Mouse (Mus musculus) kidney, embryonic 16.5 days (tissue): Measurements from ENCODE around the gene Tns1. TPM values are rescaled to one million over a fixed set of nuclear protein-coding genes. Genes with fewer than 3 reads are reported as not detected.

Experiments
- ATAC-seq: fragments of 200-750 bp; cut with Nextera tagmentation; 2 replicates; pipeline ENCODE4 v1.8.0; 2017; ENCODE audit warnings: moderate TSS enrichment; ENCODE audit not compliant: low FRiP score, low TSS enrichment
- H3K27ac ChIP-seq: fragments of 300-500 bp; sonication (generic); 2 replicates; pipeline ENCODE4 v1.5.1; 2014; ENCODE audit warnings: low read length
- H3K27me3 ChIP-seq: fragments of 300-500 bp; sonication (generic); 2 replicates; pipeline ENCODE4 v1.6.1; 2014; ENCODE audit warnings: low read length, control low read depth, mixed read lengths; ENCODE audit not compliant: insufficient read depth
- H3K36me3 ChIP-seq: fragments of 300-500 bp; sonication (generic); 2 replicates; pipeline ENCODE4 v1.6.1; 2014; ENCODE audit warnings: low read length, control low read depth, mixed read lengths; ENCODE audit not compliant: insufficient read depth
- H3K4me1 ChIP-seq: fragments of 300-500 bp; sonication (generic); 2 replicates; pipeline ENCODE4 v1.6.1; 2014; ENCODE audit warnings: low read length, control low read depth, mixed read lengths; ENCODE audit not compliant: insufficient read depth
- H3K4me2 ChIP-seq: fragments of 300-500 bp; sonication (generic); replicated peaks from 2 replicates; pipeline ENCODE4 v1.6.1; 2014; ENCODE audit warnings: low read depth, low read length
- H3K4me3 ChIP-seq: fragments of 300-500 bp; sonication (generic); 2 replicates; pipeline ENCODE4 v1.5.1; 2014; ENCODE audit warnings: mild to moderate bottlenecking, low read length
- H3K9ac ChIP-seq: fragments of 300-500 bp; sonication (generic); replicated peaks from 2 replicates; pipeline ENCODE4 v1.6.1; 2014; ENCODE audit warnings: low read length
- H3K9me3 ChIP-seq: fragments of 300-500 bp; sonication (generic); 2 replicates; pipeline ENCODE4 v1.6.1; 2016; ENCODE audit warnings: low read length, control low read depth
- WGBS: fragments of 180-500 bp; shearing (Covaris S2); extraction: QIAGEN DNeasy Blood & Tissue Kit; methylation state at CpG from one replicate; pipeline ENCODE4 v1.1.7; 2014; 5-methylcytosine and 5-hydroxymethylcytosine counted together
- polyA plus RNA-seq: library from polyadenylated mRNA; unstranded; fragments of >200 nt; fragmentation: Nextera tagmentation; extraction: Ambion mirVana; gene quantifications from 2 replicates; pipeline ENCODE4 v1.2.1, GENCODE M21; 2015

The Tns1 gene
- polyA plus RNA-seq, 1 experiment from 2014 or later = 77.3 TPM

- Histone ChIP-seq H3K27ac (peak within 1 kb of the TSS; percentile 51; the same call in 1 of the 2 replicates), H3K9ac (peak within 1 kb of the TSS; percentile 77), H3K4me1 (peaks cover 18% of the 10 kb centered on the region), H3K9me3 (no peaks in the 10 kb centered on the region), H3K4me3 (peak within 1 kb of the TSS; percentile 58), H3K4me2 (peak within 1 kb of the TSS; percentile 98), H3K27me3 (0 out of 2 replicates have a peak, but pooled peaks cover 3% of the 10 kb centered on the region), H3K36me3 (no peaks in the 10 kb centered on the region)
- ATAC-seq = peak; percentile 67
- WGBS = under 1% methylated on average over 12 of the region's 12 CpGs
Observed at GRCm38 (mm10) chr1:74124991-74125552, 823 bp upstream of the Tns1 start, which contains the start of gene Rufy4. TSS of gene Rufy4 (plus strand) at chr1:74125541.

GRCm38 (mm10) chr1:74123215-74123614 lies 1.0 kb downstream of the Tns1 start:
- Histone ChIP-seq H3K9ac (no peak overlapping the region), H3K9me3 (no peaks in the 10 kb centered on the region), H3K4me3 (no peak overlapping the region), H3K27me3 (0 out of 2 replicates have a peak, but pooled peaks cover 3% of the 10 kb centered on the region), H3K36me3 (no peaks in the 10 kb centered on the region), H3K4me1 (peaks cover 18% of the 10 kb centered on the region), H3K4me2 (no peak overlapping the region), H3K27ac (no peak overlapping the region)
- WGBS = 68% methylated on average over 8 of the region's 8 CpGs
- no peak for ATAC-seq

- no peak for ATAC-seq
- WGBS = 46% methylated on average over 9 of the region's 9 CpGs
Observed at GRCm38 (mm10) chr1:74121821-74122576, 2.2 kb downstream of the Tns1 start.

DNA sequence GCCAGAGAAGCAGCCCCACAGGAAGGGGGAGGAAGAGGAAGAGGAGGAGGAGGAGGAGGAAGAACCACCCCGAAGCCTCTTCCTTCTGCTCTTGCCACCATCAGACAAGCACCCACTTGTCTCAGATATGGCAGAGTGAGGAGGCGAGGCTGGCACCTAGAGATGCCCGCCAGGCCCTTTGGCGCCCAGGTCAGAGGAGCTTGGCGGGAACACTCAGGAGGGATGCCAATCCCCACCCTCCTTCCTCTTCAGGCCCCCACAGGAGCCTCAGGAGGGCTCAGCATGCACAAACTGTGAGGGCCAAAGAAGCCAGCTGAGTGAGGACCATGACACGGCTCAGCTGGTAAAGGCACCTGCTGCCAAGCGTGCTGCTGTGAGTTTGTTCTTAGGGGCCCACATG lies 3.1 kb downstream of the Tns1 start:
- Histone ChIP-seq H3K27me3 (0 out of 2 replicates have a peak, but pooled peaks cover 3% of the 10 kb centered on the region), H3K27ac (no peak overlapping the region), H3K9ac (no peak overlapping the region), H3K4me1 (peaks cover 18% of the 10 kb centered on the region), H3K4me3 (no peak overlapping the region), H3K4me2 (no peak overlapping the region), H3K36me3 (no peaks in the 10 kb centered on the region), H3K9me3 (no peaks in the 10 kb centered on the region)
- ATAC-seq = no peak
- WGBS = 79% methylated on average over 7 of the region's 7 CpGs

More at GRCm38 (mm10) chr1:74121821-74122576, 2.2 kb downstream of the Tns1 start:
- H3K36me3 ChIP-seq = no peaks in the 10 kb centered on the region
- H3K9me3 ChIP-seq = no peaks in the 10 kb centered on the region
- 0 out of 2 replicates have a peak, but pooled peaks cover 3% of the 10 kb centered on the region for H3K27me3 ChIP-seq
- H3K4me2 ChIP-seq = no peak overlapping the region
- H3K9ac ChIP-seq = no peak overlapping the region
- no peak overlapping the region for H3K4me3 ChIP-seq
- no peak overlapping the region for H3K27ac ChIP-seq
- H3K4me1 ChIP-seq = peaks cover 18% of the 10 kb centered on the region

DNA sequence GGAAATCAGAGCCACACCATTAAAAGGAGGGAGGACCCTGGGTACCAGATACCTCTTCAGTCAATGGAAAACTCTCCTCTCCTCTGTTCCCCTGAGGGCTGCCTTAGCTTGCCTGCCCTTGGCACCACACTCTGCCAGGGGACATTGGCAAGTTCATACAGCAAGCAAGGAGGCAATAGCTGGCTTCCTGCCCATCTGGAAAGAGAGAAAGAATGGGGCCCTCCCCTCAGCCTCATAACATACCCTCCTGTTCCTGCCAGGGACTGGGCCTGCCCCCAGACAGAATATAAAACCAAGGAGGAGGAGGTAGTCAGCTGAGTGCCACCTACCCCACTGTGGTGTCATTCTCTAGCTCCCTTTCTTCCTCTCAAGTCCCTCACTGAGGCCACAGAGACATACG lies 5.1 kb downstream of the Tns1 start:
- WGBS = 75% methylated on average over 1 of the region's 1 CpGs
- Histone ChIP-seq H3K9me3 (no peaks in the 10 kb centered on the region), H3K4me3 (no peak overlapping the region), H3K4me1 (peaks cover 13% of the 10 kb centered on the region), H3K4me2 (no peak overlapping the region), H3K27ac (no peak overlapping the region), H3K36me3 (no peaks in the 10 kb centered on the region), H3K9ac (no peak overlapping the region), H3K27me3 (0 out of 2 replicates have a peak, but pooled peaks cover 3% of the 10 kb centered on the region)
- no peak for ATAC-seq

DNA sequence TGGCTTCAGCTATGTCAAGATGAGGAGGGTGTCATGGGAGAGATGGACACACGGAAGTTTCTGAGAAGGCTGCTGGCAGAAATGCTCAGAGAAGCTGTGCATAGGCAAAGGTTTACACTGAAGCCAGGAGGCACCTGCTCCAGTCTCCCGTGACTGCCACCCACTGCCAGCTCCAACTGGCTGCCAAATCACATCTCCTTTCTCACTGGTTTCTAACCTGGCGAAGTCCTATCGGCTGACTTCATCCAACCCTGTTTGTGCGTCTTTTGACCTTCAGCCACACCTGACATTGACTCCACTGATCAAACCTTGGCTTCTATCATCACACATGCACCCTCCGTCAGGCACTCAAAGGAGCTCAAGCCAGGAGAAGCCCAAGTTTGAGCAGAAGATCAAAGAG lies 6.4 kb downstream of the Tns1 start:
- Histone ChIP-seq H3K4me1 (peaks cover 12% of the 10 kb centered on the region), H3K27ac (no peak overlapping the region), H3K9ac (no peak overlapping the region), H3K4me3 (no peak overlapping the region), H3K27me3 (no peaks in the 10 kb centered on the region), H3K9me3 (no peaks in the 10 kb centered on the region), H3K4me2 (no peak overlapping the region), H3K36me3 (no peaks in the 10 kb centered on the region)
- no peak for ATAC-seq
- WGBS = 89% methylated on average over 6 of the region's 6 CpGs

DNA sequence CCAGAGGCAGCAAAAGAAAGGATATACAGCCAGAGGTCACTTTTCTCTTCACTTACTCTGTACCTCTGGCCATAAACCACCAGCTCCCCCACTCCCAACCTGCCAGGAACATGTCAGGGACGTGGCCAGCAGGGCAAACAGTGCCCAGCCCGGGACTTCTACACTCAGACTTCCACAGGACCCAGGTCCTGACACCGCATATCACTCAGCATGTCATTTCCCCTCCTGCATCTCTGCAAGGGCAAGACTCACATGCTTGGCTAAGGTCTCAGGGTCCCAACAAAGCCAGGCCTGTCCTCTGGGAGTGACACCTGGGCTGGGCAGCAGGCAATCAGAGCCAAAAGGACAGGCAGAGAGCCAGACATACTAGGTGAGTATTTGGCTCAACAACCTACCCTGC lies 11.2 kb downstream of the Tns1 start:
- no peaks in the 10 kb centered on the region for H3K36me3 ChIP-seq
- H3K27ac ChIP-seq = no peak overlapping the region
- no peak for ATAC-seq
- no peak overlapping the region for H3K4me2 ChIP-seq
- H3K9me3 ChIP-seq = no peaks in the 10 kb centered on the region
- no peaks in the 10 kb centered on the region for H3K27me3 ChIP-seq
- WGBS = 27% methylated on average over 3 of the region's 3 CpGs
- no peak overlapping the region for H3K4me3 ChIP-seq
- peaks cover 29% of the 10 kb centered on the region for H3K4me1 ChIP-seq
- no peak overlapping the region for H3K9ac ChIP-seq

- no peaks in the 10 kb centered on the region for H3K27me3 ChIP-seq
- H3K36me3 ChIP-seq = no peaks in the 10 kb centered on the region
- peak overlapping the region; percentile 29 for H3K27ac ChIP-seq
- peaks cover 36% of the 10 kb centered on the region for H3K4me1 ChIP-seq
- ATAC-seq = peak; percentile 40
- peak overlapping the region; percentile 13; the same call in 1 of the 2 replicates for H3K9ac ChIP-seq
- no peak overlapping the region for H3K4me2 ChIP-seq
- WGBS = 29% methylated on average over 6 of the region's 6 CpGs
- H3K9me3 ChIP-seq = no peaks in the 10 kb centered on the region
- H3K4me3 ChIP-seq = no peak overlapping the region
Observed at GRCm38 (mm10) chr1:74111696-74112030, 12.6 kb downstream of the Tns1 start.

DNA sequence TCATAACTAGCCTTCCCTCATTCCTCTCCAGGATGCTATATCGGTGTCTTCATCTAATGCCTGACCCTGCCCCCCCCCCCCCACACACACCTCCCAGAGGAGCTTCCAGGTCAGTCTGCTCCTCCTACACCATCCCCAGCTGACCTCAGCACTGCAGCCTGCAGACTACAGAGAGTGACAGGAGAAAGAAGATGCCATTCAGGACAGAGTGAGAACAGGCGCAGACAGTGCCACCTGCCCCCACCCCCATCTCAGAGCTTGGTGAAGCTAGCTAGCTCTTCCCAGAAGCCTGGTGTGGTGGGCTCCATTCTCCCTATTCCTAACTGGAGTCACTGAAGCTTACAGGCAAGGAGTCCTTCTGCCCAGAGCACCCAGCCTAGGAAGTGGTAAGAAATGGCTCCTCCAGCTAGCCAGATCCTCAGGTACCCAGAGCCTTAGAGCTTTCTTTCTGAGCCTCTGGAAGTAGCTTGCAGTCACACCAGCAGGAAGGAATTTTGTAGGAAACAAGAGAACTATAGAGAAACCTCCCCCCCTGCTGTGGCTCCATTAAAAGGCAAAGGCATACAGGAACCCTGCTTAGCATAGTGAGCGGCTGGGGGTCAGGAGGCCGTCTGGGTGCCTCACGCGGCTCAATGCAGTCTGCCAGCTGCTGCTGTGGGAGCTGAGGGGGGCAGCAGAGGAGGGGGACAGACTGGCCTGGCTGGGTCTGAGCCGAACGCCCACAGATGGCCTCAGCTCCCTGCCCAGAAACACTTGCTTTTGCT lies 13.1 kb downstream of the Tns1 start:
- no peaks in the 10 kb centered on the region for H3K27me3 ChIP-seq
- H3K9ac ChIP-seq = peak overlapping the region; percentile 13; the same call in 1 of the 2 replicates
- H3K9me3 ChIP-seq = no peaks in the 10 kb centered on the region
- H3K4me3 ChIP-seq = no peak overlapping the region
- peak; percentile 60 for ATAC-seq
- H3K4me2 ChIP-seq = no peak overlapping the region
- H3K36me3 ChIP-seq = no peaks in the 10 kb centered on the region
- peak overlapping the region; percentile 29 for H3K27ac ChIP-seq
- H3K4me1 ChIP-seq = peaks cover 36% of the 10 kb centered on the region
- WGBS = 16% methylated on average over 8 of the region's 8 CpGs
